Mouse (Mus musculus) forelimb bud, embryonic 11.5 days (tissue): ENCODE measurements around the gene Adamts14.

Source experiments
- DNase-seq: peaks from one replicate; pipeline ENCODE4 v3.0.0-alpha.2; 2012; ENCODE audit warnings: low read depth, low spot score

The Adamts14 gene

DNA sequence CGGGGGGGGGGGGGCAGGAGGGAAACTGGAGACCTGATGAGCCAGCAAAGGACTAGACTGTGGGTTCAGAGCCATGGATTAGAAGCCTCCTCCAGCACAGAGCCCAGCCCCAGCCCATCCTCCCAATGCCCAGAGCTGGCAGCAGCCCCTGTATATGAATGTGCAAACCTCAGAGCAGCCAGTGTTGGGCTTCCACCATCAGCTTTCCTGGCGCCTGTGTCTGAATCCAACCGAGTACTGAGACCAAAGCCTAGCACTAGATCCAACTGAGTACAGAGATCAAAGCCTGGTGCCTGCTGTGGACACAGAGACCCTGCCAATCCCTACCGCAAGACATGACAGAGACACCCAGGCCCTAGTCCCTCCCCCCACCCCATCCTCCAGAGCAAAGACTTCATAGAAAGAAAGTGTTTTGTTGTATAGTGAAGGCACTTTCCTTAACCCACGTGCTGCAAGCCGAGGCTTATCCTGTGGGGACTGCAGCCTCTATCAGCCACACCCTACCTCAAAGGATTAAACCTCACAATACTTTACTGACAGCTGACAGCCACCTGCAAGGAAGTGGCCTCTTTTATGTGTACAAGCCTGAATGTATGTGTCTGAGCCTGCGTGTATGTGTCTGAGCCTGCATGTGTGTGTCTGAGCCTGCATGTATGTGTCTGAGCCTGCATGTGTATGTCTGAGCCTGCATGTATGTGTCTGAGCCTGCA, 40.2 kb downstream of the Adamts14 start:
- DNase-seq: no peak

DNA sequence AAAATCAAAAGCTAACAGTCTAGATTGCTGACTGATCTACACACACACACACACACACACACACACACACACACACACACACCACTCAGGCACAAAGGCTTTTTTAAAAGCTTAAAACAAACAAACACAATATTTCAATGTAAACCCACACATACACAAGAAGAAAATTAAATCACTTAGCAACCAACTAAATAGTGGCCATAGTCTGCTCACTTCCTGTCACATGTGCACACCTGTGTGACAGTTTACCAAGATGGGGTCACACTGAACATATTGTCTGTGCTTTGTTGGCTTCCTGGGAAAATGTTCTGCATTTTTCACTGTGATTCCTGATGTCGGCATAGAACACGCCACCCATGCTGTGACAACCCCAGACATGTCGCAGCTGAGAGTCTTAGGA, 41.5 kb downstream of the Adamts14 start:
- DNase-seq: no peak

DNA sequence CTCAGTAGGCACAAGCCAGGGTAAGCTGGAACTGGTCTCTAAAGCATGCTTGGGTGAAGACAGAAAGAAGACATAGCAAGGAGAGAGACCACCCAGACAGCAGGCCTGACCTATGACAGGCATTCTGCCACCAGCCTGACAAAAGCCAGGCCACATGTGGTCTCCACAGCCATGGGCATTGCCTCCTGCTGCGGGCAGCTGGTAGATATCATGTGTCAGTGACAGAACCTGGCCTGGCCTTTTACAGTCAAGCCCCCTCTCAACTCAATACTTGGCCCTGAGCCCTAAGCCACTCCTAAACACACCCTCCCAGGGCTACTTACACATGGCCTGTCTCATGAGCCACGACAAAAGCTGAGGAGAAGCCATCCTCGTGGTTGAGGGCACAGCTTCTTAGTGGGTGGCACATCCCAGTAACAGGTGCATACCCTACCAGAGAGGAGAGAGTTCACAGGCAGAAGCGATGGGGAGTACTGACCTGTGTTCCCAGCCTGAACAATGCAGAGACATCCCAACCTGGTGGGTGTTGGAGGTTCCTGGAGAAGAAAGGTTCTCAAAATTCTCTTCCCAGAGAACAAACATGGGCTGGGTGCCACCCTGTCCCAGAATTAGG, 46.3 kb downstream of the Adamts14 start:
- DNase-seq: no peak

DNA sequence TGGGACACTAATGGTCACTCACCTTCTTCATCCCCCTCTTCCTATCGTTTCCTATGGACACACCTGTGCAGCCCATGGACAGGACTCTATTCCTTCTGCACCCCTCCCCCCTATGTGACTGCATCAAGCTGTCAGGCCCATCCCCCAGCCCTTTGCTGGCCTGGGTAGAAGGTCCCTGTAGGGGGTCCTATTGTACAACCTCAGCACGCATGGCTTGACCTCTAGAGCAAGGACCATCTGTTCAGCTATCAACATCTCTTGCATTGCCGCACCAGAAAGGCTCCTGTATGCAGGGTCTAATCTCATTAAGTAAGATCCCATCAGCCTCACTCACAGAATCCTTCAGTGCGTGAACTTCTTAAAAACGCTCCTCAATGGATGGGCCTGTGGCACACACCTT, 47.5 kb downstream of the Adamts14 start:
- no peak for DNase-seq

GRCm38 (mm10) chr10:61219318-61219717, 53.9 kb downstream of the Adamts14 start:
- DNase-seq: no peak

GRCm38 (mm10) chr10:61216163-61216562, 57.1 kb downstream of the Adamts14 start:
- no peak for DNase-seq

GRCm38 (mm10) chr10:61215658-61216057, 57.6 kb downstream of the Adamts14 start:
- DNase-seq: no peak

DNA sequence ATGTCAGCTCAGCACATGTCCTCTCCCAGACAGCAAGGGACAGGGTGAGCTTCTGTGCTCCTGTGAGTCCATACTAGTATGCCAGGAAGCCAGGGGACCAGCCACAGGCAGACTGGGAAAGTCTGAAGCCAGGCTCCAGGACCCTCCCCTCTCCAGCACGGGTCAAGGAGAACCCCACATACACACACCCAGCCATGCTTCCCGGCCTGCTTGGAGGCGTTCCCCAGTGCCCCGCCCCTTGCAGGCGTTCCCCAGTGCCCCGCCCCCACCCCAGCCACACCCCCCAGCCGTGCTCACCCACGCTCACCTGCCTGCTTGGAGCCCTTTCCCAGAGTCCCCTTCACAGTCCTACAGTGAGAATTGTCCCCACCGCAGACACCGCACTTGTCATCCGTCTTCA, 60.4 kb downstream of the Adamts14 start:
- no peak for DNase-seq

GRCm38 (mm10) chr10:61211743-61212142, 61.5 kb downstream of the Adamts14 start:
- DNase-seq: peak; percentile 71

GRCm38 (mm10) chr10:61211105-61211504, 62.1 kb downstream of the Adamts14 start:
- DNase-seq: no peak

- DNase-seq: no peak
Observed at GRCm38 (mm10) chr10:61208114-61208684, 65.0 kb downstream of the Adamts14 start.

- no peak for DNase-seq
Observed at GRCm38 (mm10) chr10:61203930-61204329, 69.3 kb downstream of the Adamts14 start.

GRCm38 (mm10) chr10:61201596-61202318, 71.5 kb downstream of the Adamts14 start:
- no peak for DNase-seq

DNA sequence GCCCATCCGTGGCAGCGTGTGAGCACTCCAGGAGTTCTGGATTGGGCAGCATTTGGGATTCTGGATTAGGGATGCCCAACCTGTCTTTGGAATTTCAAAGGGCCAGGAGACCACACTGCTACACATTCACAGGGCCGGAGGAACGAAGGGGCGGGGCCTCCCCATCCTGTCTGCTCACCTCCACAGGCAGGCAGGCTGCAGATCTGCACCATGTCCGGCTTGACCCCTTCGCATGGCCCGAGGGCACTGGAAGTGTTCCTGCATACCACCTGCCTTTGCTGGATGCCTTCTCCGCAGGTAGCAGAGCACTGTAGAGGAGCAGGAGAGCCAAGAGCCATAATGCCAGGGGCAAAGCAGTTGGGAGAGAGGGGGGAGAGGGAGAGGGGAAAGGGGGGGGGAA, 72.2 kb downstream of the Adamts14 start:
- no peak for DNase-seq

GRCm38 (mm10) chr10:61200232-61200820, 72.9 kb downstream of the Adamts14 start:
- DNase-seq: no peak

GRCm38 (mm10) chr10:61199566-61200213, 73.5 kb downstream of the Adamts14 start:
- DNase-seq: peak; percentile 90

GRCm38 (mm10) chr10:61195718-61196291, 77.4 kb downstream of the Adamts14 start:
- no peak for DNase-seq

GRCm38 (mm10) chr10:61195216-61195615, 78.0 kb downstream of the Adamts14 start:
- no peak for DNase-seq

DNA sequence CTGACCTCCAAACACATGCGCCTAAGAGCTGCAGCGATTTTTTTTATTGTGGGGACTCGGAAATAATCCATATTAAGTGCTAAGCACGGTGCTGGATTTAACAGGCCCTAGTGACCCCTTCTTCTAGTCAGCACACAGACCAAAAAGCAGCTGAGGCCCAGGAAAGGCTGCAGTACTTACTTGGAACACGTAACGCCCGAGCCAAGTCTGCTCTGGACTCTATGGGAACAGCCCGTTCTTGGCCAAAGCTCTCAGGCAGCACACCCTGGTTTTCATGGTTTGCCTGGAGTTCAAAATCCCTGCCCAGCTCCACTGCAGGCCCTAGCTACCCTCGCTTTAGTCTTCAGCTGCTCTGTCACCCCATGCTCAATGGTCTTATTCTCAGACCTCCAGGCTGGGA, 78.6 kb downstream of the Adamts14 start:
- no peak for DNase-seq

- no peak for DNase-seq
Observed at GRCm38 (mm10) chr10:61188010-61188409, 85.2 kb downstream of the Adamts14 start.

DNA sequence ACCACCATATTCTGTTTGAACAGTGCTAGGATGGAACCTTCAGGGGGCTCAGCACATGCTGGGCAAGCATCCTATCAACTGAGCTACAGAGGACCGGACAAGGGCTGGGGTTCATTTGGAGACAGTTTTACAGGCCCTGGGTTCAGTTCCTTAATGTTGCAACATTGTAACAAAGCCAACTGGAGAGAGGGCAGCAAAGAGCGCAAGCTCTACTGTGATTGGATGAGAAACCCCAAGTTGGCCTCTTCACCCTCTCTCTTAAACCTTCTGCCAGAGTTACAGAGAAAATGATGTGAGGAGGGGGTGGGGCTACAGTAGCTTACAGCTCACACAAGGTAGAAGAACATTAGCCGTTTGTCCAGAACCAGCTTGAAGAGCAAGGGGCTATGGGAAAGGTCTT, 86.2 kb downstream of the Adamts14 start:
- DNase-seq: no peak
